Mouse (Mus musculus) adrenal gland, adult 2 months (tissue): ENCODE data around the gene 0610010F05Rik. TPM values are rescaled to one million over a fixed set of nuclear protein-coding genes. Genes with fewer than 3 reads are reported as not detected.
A peak's percentile ranks its signal among the peaks of the same experiment; 100 is the strongest.

Source experiments
- DNase-seq: peaks from one replicate; pipeline ENCODE4 v3.0.0; 2021
- polyA plus RNA-seq: library from polyadenylated mRNA; depleted of rRNA; stranded (reverse); fragments of >200 nt; gene quantifications from 2 replicates; pipeline ENCODE4 v1.2.3, GENCODE M21; 2012; rRNA removed
- total RNA-seq, 2 experiments: library from RNA; stranded (reverse); gene quantifications; 2 replicates each; pipeline ENCODE4 v1.2.3; 2021

Gene 0610010F05Rik
- total and polyA plus RNA-seq, 3 experiments: 2.0 to 14.2 (median 13.5) TPM

DNA sequence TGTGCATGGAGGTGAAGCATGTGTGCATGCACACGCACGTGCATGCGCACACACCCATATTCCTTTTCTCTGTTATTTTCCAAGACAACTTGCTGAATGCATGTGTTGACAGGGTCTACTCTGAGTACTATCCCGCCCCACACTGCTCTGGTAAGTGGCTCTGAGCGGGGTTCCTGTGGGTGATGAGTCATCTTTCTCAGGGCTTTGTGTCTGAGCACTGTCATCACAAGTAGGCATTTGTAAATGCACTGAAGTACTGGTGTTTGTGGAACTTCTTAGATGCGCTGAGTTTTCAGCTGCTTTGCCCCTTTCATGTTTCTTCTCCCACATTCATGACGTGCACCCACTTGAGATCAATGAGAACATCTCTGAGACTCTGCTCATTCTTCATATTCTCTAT is 63.3 kb downstream of the 0610010F05Rik start:
- peak; percentile 26 for DNase-seq

DNA sequence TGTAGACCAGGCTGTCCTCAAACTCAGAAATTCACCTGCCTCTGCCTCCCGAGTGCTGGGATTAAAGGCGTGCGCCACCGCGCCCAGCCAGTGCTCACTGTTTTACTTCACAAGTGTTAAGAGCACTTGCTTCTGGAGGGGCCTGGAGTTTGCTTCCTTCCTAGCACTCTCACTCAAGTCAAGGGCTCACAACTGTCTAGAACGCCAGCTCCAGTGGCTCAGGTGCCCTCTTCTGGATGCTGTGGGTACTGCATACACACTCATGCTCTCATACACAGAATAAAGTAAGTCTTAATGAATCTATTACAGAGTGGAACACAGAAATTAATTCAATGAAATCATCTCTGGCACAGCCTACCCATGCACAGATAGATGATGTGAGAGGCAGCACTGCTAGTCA is 67.7 kb downstream of the 0610010F05Rik start:
- peak; percentile 66 for DNase-seq

DNA sequence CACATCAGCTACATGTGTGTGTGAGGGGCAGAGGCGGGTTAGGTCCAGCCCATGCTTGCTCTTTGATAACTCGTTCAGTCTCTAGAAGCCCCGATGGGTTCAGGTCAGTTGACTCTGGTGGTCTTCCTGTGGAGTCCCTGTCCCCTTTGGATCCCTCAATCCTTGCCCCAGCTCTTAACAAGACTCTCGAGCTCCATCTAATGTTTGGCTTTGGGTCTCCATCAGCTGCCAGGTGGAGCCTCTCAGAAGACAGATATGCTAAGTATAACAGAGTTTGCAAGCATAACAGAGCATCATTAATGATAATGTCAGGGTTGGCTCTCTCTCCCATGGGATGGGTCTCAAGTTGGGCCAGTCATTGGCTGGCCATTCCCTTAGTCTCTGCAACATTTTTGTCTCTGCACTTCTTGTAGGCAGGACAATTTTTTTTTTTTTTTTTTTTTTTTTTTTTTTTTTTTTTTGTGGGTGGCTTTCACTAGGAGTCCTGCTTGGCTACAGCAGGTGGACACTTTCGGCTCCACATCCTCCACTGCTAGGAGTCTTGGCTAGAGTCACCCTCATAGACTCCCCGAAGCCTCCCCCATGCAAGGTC is 76.3 kb downstream of the 0610010F05Rik start:
- no peak for DNase-seq

DNA sequence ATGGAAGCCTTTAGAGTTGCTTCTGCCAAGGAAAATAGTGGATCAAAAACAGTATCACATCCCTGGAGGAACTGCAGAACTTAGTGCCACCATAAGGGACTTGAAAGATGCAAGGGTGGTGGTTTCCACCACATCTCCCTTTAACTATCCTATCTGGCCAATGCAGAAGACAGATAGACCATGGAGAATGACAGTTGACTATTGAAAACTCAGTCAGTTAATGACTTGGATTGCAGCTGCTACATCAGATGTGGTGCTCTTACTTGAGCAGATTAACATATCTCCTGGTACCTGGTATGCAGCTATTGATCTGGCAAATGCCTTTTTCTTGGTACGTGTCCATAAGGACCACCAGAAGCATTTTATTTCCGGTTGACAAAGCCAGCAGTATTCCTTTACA is 96.0 kb downstream of the 0610010F05Rik start:
- DNase-seq: no peak

DNA sequence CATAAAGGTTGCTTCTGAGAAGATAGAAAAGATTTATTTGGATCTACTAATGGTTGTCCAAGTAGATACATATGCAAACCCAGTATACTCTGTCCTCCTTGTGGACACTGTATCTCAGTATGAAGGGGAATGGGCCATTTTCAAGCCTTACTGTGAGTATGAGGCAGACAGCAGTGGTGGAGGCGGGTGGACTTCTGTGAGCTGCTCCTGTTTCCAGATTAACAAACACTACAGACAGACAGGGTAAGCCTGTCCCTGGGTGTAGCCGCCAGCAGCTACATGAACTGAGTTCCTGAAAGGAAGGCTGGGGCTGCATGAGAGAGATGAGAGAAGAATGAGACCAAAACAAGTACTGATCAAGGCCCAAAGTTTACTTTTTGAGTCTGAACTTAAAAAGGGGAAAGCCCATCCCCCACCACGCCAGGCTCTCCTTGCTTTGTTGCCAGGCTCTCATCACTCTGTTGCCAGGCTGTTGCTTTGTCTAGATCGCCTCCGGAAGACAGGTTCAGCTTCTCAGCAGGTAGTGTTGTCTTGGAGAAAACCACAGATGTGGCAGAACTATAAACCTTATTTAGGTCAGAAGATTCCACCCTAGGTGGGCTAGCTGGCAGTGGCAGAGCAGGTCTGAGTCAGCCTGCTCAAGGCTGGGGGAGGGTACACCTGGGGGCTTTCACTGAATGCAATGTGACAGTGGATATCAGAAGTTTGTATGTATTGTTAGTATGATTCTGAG is 112.8 kb downstream of the 0610010F05Rik start, which contains the start of gene 1700093K21Rik:
TSS of gene 1700093K21Rik (minus strand) at position 683 of the 733 bp plus-strand sequence.
- no peak for DNase-seq

DNA sequence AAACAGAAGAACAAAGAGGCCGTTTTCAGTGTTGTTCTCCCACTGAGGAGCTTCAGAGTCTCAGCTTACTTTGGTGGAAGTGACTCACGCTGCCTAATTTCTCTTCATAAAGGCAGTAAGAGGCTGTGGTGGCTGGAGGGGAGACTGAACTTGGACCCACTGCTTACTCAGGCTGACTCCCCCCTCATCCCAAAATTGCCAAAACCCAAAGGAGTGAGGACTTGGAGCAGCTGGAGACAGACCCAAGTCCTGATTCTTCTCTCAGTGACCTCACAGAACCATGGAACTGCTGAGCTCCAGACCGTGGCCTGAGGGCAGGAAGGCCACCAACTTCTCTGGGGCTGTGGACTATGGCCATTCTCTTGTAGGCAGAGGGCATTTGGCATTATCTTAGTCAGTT is 114.5 kb downstream of the 0610010F05Rik start:
- DNase-seq: no peak

DNA sequence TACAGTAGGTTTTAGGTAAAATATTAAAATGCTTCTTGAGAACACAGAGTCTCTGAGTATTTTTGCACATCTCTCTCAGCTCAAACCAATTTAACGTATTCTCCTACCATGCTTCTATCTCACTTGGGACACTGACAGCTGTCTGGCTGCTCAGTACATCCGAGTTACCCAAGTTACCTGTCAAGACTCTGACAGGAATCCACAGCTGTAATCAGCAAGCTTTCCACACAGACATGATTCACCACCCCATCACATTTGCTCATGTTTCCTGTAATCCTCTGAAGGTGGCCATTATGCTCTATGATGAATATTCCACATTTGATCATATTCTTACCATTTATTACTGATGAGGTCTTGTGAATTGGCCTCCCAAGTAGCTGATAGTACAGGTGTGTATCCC is 118.1 kb downstream of the 0610010F05Rik start:
- DNase-seq: no peak

Other genes with a start within 250 kb of the 0610010F05Rik start
- gene Ahsa2, start 135.6 kb downstream of the 0610010F05Rik start, total RNA-seq: 100 to 1,000 TPM in 1 of 2 experiments, 10 to 100 TPM in 1; 61.0 to 120 TPM
- gene Ahsa2, start 135.6 kb downstream of the 0610010F05Rik start, polyA plus RNA-seq: 7.7 and 8.0 TPM in 2 replicates
- gene 1700093K21Rik, start 112.5 kb downstream of the 0610010F05Rik start, total RNA-seq: not detected
- gene 1700093K21Rik, start 112.5 kb downstream of the 0610010F05Rik start, polyA plus RNA-seq: 0.45 TPM in 1 of 2 replicates, not detected in the other
- 10 to 100 TPM; 18.0 to 22.3 TPM for gene Pus10, start 32.0 kb upstream of the 0610010F05Rik start, total RNA-seq
- 0.71 and 0.79 TPM in 2 replicates for gene Pus10, start 32.0 kb upstream of the 0610010F05Rik start, polyA plus RNA-seq
- 10 to 100 TPM; 66.5 to 74.6 TPM for gene Pex13, start 32.3 kb upstream of the 0610010F05Rik start, total RNA-seq
- 25.6 and 32.3 TPM in 2 replicates for gene Pex13, start 32.3 kb upstream of the 0610010F05Rik start, polyA plus RNA-seq
- 1 to 10 TPM; 5.4 to 9.7 TPM for gene Rel, start 137.3 kb upstream of the 0610010F05Rik start, total RNA-seq
- gene Rel, start 137.3 kb upstream of the 0610010F05Rik start, polyA plus RNA-seq: 0.81 and 1.6 TPM in 2 replicates